Mouse (Mus musculus): Measurements from ENCODE around the gene Tbc1d30.
A peak's percentile ranks its signal among the peaks of the same experiment; 100 is the strongest.
"Not testable (repeated sequence)": the region's sequence is repeated elsewhere in the genome, so short reads cannot be mapped to it uniquely, and the experiment has no call there.

Tbc1d30 gene

GRCm38 (mm10) chr10:121365781-121366272, 14.7 kb upstream of the Tbc1d30 start:
- DNase-seq (ENCODE audit: low read depth, low spot score) = peak; percentile 56

GRCm38 (mm10) chr10:121364801-121365564, 13.9 kb upstream of the Tbc1d30 start, which contains the start of gene Gns:
Gene Gns, plus strand, starts transcription at chr10:121365090.
- DNase-seq (ENCODE audit: low read depth, low spot score) = peak; percentile 81

DNA sequence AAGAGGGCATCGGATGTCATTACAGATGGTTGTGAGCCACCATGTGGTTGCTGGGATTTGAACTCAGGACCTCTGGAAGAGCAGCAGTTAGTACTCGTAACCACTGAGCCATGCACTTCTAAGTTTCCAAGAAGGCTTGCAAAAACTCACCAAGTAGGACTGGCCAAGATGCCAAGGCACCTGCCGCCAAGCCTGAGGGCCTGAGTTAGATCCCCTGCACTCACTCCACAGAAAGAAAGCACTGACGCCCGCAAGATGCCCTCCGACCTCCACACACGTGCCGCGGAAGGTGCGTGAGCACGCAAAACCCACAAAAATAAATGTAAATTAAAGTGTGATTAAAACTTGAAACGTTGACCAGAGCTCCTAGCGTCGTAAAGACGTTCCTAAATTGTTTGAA, 13.2 kb upstream of the Tbc1d30 start:
- DNase-seq (ENCODE audit: low read depth, low spot score) = no peak

GRCm38 (mm10) chr10:121363201-121363600, 12.1 kb upstream of the Tbc1d30 start:
- DNase-seq (ENCODE audit: low read depth, low spot score) = no peak

- DNase-seq (ENCODE audit: low read depth, low spot score) = no peak
Measured at GRCm38 (mm10) chr10:121360358-121360757, 9.3 kb upstream of the Tbc1d30 start.

DNA sequence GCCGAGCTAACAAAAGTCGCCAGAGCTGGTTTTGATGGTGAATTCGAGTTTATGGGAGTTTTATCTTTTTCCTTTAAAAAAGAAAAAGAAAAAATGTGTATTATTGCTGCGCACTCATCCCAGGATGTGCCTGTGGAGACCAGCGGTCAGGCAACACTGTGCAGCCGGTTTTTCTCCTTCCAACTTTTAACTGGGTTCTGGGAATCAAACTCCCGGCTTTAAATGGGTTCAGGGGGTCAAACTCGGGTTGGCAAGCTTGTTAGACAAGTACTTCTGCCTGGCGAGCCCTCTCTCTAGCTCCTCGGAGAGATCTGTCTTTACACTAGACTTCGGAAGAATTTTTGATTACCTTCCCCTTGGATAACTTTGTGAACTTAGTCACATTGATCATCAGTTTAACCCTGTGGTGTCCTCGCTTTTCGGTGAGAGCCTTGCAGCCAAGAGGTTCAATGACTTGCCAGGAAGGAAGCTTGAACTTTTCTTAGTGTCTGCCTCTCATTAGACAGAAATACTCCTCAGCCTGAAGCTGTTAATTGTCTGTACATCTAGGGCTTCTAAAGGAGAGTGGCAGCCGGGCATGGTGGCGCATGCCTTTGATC, 713 bp upstream of the Tbc1d30 start:
- no peak for DNase-seq (ENCODE audit: low read depth, low spot score)

- DNase-seq (ENCODE audit: low read depth, low spot score) = no peak
Measured at GRCm38 (mm10) chr10:121350357-121351065, 567 bp downstream of the Tbc1d30 start.

DNA sequence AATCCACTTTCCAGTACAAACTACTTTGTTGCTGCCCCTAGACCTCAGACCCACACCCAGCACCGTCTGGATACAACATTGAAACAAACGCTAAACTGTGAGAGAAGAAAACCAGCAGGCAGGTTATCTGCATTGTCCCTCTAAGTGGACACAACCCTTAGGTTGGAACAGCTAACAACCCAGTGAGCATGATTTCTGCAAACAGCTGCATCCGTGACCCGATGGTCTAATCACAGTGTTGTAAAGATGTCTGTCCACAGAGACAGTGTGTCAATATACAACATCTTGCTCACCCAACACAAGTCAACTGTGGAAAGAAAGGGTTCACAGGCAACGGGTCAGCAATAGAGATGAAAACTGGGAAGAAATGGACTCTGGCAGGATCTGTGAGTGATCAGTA, 1.8 kb downstream of the Tbc1d30 start:
- no peak for DNase-seq (ENCODE audit: low read depth, low spot score)

GRCm38 (mm10) chr10:121343867-121344266, 7.2 kb downstream of the Tbc1d30 start:
- no peak for DNase-seq (ENCODE audit: low read depth, low spot score)

DNA sequence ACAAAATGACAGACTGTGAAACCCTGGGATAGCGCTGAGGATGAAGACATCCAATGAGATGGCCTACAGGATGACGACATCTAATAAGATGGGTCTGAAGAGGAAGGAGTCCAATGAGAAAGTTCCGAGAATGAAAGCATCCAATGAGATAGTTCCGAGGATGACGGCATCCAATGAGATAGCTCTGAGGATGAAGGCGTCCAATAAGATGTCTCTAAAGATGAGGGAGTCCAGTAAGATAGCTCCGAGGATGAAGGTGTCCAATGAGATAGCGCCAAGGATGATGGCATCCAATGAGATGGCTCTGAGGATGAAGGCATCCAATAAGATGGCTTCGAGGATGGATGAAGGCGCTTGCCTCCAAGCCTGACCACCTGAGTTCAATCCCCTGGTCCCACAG, 8.8 kb downstream of the Tbc1d30 start:
- no peak for DNase-seq (ENCODE audit: low read depth, low spot score)

DNA sequence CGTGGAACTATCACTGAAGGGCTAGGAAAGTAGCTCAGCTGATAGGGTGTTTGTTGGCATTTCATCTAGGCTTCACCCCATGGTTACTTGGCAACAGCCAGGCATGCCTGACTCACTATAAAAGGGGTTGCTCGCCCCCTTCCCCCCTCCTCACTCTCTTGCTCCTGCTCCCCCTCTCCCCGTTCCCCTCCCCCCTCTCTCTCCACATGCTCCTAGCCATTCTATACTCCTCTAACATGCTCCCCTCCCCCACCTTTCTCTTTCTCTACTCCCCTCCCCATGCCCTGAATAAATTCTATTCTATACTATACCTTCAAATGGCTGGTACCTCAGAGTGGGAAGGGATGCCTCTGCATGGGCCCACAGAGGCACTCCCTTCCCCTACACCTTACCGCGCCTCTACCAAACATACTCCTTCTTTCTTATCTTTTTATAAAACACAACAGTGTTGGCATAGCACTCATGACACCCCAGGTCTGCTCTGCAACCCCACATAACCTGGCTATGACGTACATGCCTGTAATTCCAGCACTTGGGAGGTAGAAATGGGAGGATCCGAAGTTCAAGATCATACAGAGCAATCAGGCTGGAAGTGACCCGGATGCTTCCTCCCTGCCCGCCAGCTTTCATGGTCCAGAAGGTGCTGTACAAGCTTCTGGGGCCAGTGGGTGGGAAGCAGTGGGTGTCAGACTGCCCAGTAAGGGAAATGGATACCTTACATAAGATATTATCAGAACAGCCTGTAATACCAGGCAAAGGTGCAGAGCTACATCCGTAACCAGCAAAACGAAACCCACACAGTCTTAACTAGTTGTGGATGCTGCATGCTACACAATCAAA, 10.1 kb downstream of the Tbc1d30 start:
- no peak for DNase-seq (ENCODE audit: low read depth, low spot score)

- not testable (repeated sequence) for DNase-seq (ENCODE audit: low read depth, low spot score)
Measured at GRCm38 (mm10) chr10:121336536-121336935, 14.5 kb downstream of the Tbc1d30 start.

- no peak for DNase-seq (ENCODE audit: low read depth, low spot score)
Measured at GRCm38 (mm10) chr10:121334576-121334975, 16.5 kb downstream of the Tbc1d30 start.

GRCm38 (mm10) chr10:121330940-121331339, 20.1 kb downstream of the Tbc1d30 start:
- no peak for DNase-seq (ENCODE audit: low read depth, low spot score)

DNA sequence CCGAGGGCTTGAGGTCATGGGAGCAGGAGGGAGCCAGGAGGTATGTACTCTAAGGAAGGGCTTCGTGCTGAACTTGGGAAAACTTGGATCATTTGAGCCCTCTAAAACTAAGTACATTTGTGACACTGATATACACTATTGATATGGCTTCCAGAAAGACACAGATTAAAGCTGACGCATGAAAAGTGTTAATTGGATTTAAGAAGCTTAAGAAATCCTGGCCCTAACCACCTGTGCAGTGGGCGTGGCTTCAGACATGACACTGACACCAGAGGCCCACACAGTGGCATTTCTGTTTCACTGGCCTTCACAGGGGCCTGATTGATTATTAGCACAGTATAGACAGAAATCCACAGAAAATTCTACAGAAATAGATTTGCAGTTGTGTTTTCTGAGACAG, 21.5 kb downstream of the Tbc1d30 start:
- DNase-seq (ENCODE audit: low read depth, low spot score) = no peak

DNA sequence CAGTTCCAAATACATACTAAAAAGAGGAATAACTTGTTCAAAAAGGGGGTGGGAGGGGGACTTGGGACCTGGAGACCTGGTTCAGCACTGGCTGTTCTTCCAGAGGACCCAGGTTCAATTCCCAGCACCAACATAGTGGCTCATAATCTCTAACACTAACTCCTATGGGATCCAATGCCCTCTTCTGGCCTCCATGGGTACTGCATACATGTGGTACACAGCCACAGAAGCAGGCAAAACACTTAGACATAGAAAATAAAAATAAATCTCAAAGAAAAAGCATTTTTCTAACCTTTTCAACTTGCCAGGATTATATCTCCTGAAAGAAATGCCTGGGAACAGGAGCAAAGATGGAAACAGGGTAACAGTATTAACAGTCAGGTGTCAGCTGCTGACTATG, 24.9 kb downstream of the Tbc1d30 start:
- no peak for DNase-seq (ENCODE audit: low read depth, low spot score)

DNA sequence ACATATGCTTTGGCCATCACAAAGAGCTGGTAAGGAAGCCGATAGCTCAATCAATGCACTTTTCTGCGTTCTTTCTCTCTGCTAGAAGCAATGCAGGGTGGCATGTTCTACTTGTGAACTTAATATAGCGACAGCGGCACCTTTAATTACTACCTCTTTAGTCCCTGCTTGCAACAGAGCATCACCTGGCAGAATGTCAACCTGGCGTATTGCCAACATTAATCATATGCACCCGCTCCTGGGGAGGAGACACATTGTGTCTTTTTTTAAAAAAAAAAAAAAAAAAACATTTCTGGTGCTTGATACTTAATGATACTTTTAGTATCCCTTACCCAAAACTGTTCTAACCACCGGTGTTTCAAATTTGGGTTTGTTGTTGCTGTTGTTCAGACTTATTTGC, 27.6 kb downstream of the Tbc1d30 start:
- no peak for DNase-seq (ENCODE audit: low read depth, low spot score)

GRCm38 (mm10) chr10:121318397-121318950, 32.6 kb downstream of the Tbc1d30 start:
- no peak for DNase-seq (ENCODE audit: low read depth, low spot score)

- no peak for DNase-seq (ENCODE audit: low read depth, low spot score)
Measured at GRCm38 (mm10) chr10:121316361-121316760, 34.7 kb downstream of the Tbc1d30 start.

- no peak for DNase-seq (ENCODE audit: low read depth, low spot score)
Measured at GRCm38 (mm10) chr10:121315321-121316283, 35.5 kb downstream of the Tbc1d30 start.

All from skeletal muscle tissue, adult 2 months (tissue).